Mouse (Mus musculus) forebrain, embryonic 15.5 days (tissue): Measurements from ENCODE around the gene Ppp4r2. TPM values are rescaled to one million over a fixed set of nuclear protein-coding genes. Genes with fewer than 3 reads are reported as not detected.

Experiments
- ATAC-seq: fragments of 200-750 bp; cut with Nextera tagmentation; replicated peaks from 2 replicates; pipeline ENCODE4 v1.8.0; 2017; ENCODE audit warnings: mild to moderate bottlenecking, moderate TSS enrichment, moderate library complexity
- H3K27ac ChIP-seq: fragments of 300-500 bp; sonication (generic); replicated peaks from 2 replicates; pipeline ENCODE4 v1.5.1; 2015; ENCODE audit warnings: mild to moderate bottlenecking, inconsistent platforms
- H3K27me3 ChIP-seq: fragments of 300-500 bp; sonication (generic); 2 replicates; pipeline ENCODE4 v1.6.1; 2015; ENCODE audit warnings: inconsistent platforms
- H3K36me3 ChIP-seq: fragments of 300-500 bp; sonication (generic); 2 replicates; pipeline ENCODE4 v1.6.1; 2015; ENCODE audit warnings: mild to moderate bottlenecking, inconsistent platforms
- H3K4me1 ChIP-seq: fragments of 300-500 bp; sonication (generic); 2 replicates; pipeline ENCODE4 v1.6.1; 2015; ENCODE audit warnings: inconsistent platforms
- H3K4me2 ChIP-seq: fragments of 300-500 bp; sonication (generic); replicated peaks from 2 replicates; pipeline ENCODE4 v1.6.1; 2015; ENCODE audit warnings: mild to moderate bottlenecking, inconsistent platforms
- H3K4me3 ChIP-seq: fragments of 300-500 bp; sonication (generic); 2 replicates; pipeline ENCODE4 v1.5.1; 2015; ENCODE audit warnings: mild to moderate bottlenecking, inconsistent platforms
- H3K9ac ChIP-seq: fragments of 300-500 bp; sonication (generic); replicated peaks from 2 replicates; pipeline ENCODE4 v1.6.1; 2015; ENCODE audit warnings: mild to moderate bottlenecking, inconsistent platforms
- H3K9me3 ChIP-seq: fragments of 300-500 bp; sonication (generic); 2 replicates; pipeline ENCODE4 v1.6.1; 2016; ENCODE audit warnings: inconsistent platforms
- WGBS: fragments of 180-500 bp; shearing (Covaris S2); methylation state at CpG from one replicate; pipeline ENCODE4 v1.1.7; 2015; ENCODE audit warnings: mixed read lengths; 5-methylcytosine and 5-hydroxymethylcytosine counted together
- polyA plus RNA-seq: library from polyadenylated mRNA; unstranded; fragments of >200 nt; fragmentation: Nextera tagmentation; extraction: Ambion mirVana; gene quantifications from 2 replicates; pipeline ENCODE4 v1.2.1, GENCODE M21; 2015

Ppp4r2 gene
- polyA plus RNA-seq, 1 experiment from 2014 or later = 24.1 TPM

DNA sequence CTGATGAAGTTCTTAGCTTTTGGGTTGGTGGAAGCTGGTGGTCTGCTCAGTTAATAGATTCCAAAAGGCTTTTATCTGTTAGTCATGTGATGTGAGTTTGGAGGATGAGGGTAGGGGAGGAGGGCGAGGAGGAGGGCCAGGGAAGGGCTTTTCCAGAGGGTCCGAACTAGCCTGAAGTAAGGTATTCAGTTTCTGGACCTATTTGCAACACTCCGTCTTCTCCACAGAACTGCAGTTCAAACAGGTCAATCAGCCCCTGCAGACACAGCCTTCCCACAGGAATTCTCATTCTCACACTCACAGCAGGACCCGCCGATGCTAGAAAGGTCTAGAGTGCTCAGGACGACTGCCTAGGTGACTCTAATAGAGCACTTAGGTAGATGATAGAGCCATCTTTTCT, 39.8 kb downstream of the Ppp4r2 start:
- Histone ChIP-seq H3K27ac (no peak overlapping the region), H3K9ac (no peak overlapping the region), H3K27me3 (no peaks in the 10 kb centered on the region), H3K9me3 (no peaks in the 10 kb centered on the region), H3K4me3 (no peak overlapping the region), H3K36me3 (no peaks in the 10 kb centered on the region), H3K4me1 (no peaks in the 10 kb centered on the region), H3K4me2 (no peak overlapping the region)
- ATAC-seq = no peak
- 70% methylated on average over 6 of the region's 6 CpGs for WGBS

DNA sequence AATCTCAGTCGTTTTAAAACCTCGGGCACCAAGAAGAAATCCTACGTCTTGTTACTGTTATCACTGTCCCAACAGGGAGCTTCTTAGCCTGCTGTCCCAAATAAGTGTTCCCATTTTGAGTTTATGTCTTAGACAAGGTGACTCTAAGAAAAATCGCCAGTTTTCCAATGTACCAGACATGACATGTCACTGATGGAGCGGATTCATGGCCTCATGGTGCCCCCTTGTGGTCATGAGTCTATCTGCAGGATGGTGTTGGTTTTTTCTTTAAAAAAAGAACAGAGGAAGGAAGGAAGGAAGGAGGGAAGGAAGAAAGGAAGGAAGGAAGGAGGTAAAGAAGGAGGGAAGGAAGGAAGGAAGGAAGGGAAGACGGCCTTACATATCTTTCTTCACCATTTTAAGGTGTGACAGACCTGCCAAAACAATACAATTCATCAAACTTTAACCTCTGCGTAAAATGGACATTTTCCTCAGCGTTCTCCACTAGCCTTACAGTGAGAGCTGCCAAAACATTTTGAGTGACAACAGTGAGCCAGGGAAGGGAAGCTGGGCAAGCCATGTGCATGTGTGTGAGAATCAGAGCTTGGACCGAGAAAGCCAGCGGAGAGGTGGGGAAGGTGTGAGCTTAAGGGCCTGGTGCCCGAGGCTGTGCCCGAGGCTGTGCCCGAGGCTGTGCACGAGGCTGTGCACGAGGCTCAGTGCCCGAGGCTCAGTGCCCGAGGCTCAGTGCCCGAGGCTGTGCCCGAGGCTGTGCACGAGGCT, 42.6 kb downstream of the Ppp4r2 start:
- Histone ChIP-seq H3K9ac (no peak overlapping the region), H3K4me2 (no peak overlapping the region), H3K27ac (no peak overlapping the region), H3K27me3 (no peaks in the 10 kb centered on the region), H3K9me3 (no peaks in the 10 kb centered on the region), H3K36me3 (no peaks in the 10 kb centered on the region), H3K4me1 (no peaks in the 10 kb centered on the region), H3K4me3 (no peak overlapping the region)
- ATAC-seq = no peak
- WGBS = 67% methylated on average over 20 of the region's 20 CpGs

GRCm38 (mm10) chr6:100876624-100877017, 43.2 kb downstream of the Ppp4r2 start:
- ATAC-seq = no peak
- Histone ChIP-seq H3K9ac (no peak overlapping the region), H3K27ac (no peak overlapping the region), H3K9me3 (no peaks in the 10 kb centered on the region), H3K4me2 (no peak overlapping the region), H3K27me3 (no peaks in the 10 kb centered on the region), H3K4me3 (no peak overlapping the region), H3K36me3 (no peaks in the 10 kb centered on the region), H3K4me1 (no peaks in the 10 kb centered on the region)
- 88% methylated on average over 12 of the region's 12 CpGs for WGBS

GRCm38 (mm10) chr6:100878546-100878945, 45.1 kb downstream of the Ppp4r2 start:
- no peak overlapping the region for H3K27ac ChIP-seq
- H3K4me2 ChIP-seq = no peak overlapping the region
- no peak overlapping the region for H3K9ac ChIP-seq
- no peaks in the 10 kb centered on the region for H3K36me3 ChIP-seq
- ATAC-seq = no peak
- WGBS = 82% methylated on average over 13 of the region's 13 CpGs
- no peak overlapping the region for H3K4me3 ChIP-seq
- no peaks in the 10 kb centered on the region for H3K9me3 ChIP-seq
- H3K4me1 ChIP-seq = peaks cover 4% of the 10 kb centered on the region; the same call in 1 of the 2 replicates
- H3K27me3 ChIP-seq = no peaks in the 10 kb centered on the region

DNA sequence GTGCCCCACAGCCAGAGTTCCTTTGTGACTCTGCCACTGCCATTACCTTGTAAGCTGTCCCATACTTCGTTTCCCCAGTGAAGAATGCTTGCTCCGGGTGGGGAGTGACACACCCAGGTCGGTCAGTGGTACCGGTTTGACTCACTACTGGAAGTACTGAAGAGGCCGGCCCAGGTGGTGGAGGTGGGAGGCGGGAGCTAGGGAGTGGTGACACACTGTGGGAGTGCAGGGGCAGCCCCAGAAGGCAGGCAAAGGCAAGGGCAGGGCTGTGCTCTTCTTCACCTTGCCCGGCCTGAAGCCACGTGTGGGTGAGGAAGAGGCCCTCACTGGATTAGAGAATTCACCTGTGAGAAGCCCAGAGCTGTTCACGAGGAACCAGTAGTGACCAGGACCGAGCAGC, 46.2 kb downstream of the Ppp4r2 start:
- H3K9ac ChIP-seq = no peak overlapping the region
- ATAC-seq = no peak
- H3K4me2 ChIP-seq = no peak overlapping the region
- no peaks in the 10 kb centered on the region for H3K9me3 ChIP-seq
- WGBS = 61% methylated on average over 10 of the region's 10 CpGs
- no peaks in the 10 kb centered on the region for H3K36me3 ChIP-seq
- no peaks in the 10 kb centered on the region for H3K27me3 ChIP-seq
- H3K27ac ChIP-seq = no peak overlapping the region
- no peak overlapping the region for H3K4me3 ChIP-seq
- H3K4me1 ChIP-seq = peaks cover 4% of the 10 kb centered on the region; the same call in 1 of the 2 replicates

- Histone ChIP-seq H3K9ac (no peak overlapping the region), H3K36me3 (no peaks in the 10 kb centered on the region), H3K27me3 (no peaks in the 10 kb centered on the region), H3K4me3 (no peak overlapping the region), H3K4me1 (peaks cover 7% of the 10 kb centered on the region; the same call in 1 of the 2 replicates), H3K4me2 (no peak overlapping the region), H3K27ac (no peak overlapping the region), H3K9me3 (no peaks in the 10 kb centered on the region)
- ATAC-seq = no peak
- 84% methylated on average over 9 of the region's 9 CpGs for WGBS
Observed at GRCm38 (mm10) chr6:100881657-100882056, 48.2 kb downstream of the Ppp4r2 start.

DNA sequence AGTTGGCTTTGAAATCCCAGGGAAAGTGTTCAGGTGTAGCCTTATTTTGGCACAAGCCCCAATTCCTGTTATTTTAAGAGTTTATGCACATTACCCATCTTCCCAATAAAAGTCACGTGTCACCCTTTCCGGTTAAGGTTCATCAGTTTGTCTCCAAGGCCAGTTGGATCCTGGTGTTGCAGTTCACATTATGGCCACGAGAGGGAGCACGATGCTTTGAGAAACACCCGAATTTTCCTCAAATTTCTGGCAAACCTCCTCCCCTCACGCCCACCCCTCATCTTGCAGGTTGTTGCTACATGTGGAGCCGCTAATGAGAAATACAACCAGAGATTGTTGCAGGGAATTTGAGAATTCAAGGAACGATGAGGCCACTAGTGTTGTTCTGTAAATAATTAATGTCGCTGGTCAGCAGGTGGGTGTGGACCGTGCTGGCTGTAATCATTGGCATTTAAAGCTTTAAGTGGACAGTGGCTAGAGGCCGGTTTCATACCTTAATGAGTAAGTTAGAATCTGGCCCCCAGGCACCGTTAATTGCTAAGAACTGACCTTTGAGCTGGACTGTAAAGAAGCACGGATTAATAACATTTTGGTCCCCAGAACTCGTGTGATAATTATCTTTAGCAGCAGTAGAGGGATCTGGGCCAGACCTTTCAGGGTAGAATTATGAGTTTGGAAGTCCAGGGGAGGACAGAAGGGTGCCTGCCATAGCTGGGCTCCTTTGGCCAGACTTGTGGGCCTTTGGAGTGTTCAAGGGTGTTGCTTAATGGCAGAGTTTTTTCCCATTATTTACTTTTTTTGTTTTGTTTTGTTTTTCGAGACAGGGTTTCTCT, 49.2 kb downstream of the Ppp4r2 start:
- Histone ChIP-seq H3K4me1 (peaks cover 7% of the 10 kb centered on the region; the same call in 1 of the 2 replicates), H3K9me3 (no peaks in the 10 kb centered on the region), H3K27me3 (no peaks in the 10 kb centered on the region), H3K27ac (no peak overlapping the region), H3K4me3 (no peak overlapping the region), H3K9ac (no peak overlapping the region), H3K4me2 (peak overlapping the region; percentile 36), H3K36me3 (no peaks in the 10 kb centered on the region)
- WGBS = 17% methylated on average over 15 of the region's 15 CpGs
- peak; percentile 34; the same call in 1 of the 2 replicates for ATAC-seq

DNA sequence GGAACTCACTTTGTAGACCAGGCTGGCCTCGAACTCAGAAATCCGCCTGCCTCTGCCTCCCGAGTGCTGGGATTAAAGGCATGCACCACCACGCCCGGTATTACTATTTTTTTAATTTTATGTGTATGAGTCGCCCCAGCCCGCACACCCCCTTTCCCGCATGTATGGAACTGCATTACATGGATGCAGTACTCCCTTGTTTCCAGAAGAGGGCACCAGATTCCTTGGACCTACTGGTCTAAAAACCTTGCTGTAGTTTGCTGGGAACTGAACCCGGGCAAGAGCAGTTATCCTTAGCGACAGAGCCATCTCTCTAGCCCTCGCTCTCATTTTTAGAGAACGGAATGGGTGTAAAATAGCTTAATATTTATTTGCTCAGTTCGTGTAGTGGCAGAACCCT, 49.8 kb downstream of the Ppp4r2 start:
- no peak overlapping the region for H3K4me2 ChIP-seq
- no peaks in the 10 kb centered on the region for H3K9me3 ChIP-seq
- H3K27me3 ChIP-seq = no peaks in the 10 kb centered on the region
- H3K27ac ChIP-seq = no peak overlapping the region
- no peak overlapping the region for H3K4me3 ChIP-seq
- H3K9ac ChIP-seq = no peak overlapping the region
- 53% methylated on average over 13 of the region's 13 CpGs for WGBS
- ATAC-seq = no peak
- H3K4me1 ChIP-seq = peaks cover 7% of the 10 kb centered on the region; the same call in 1 of the 2 replicates
- no peaks in the 10 kb centered on the region for H3K36me3 ChIP-seq

DNA sequence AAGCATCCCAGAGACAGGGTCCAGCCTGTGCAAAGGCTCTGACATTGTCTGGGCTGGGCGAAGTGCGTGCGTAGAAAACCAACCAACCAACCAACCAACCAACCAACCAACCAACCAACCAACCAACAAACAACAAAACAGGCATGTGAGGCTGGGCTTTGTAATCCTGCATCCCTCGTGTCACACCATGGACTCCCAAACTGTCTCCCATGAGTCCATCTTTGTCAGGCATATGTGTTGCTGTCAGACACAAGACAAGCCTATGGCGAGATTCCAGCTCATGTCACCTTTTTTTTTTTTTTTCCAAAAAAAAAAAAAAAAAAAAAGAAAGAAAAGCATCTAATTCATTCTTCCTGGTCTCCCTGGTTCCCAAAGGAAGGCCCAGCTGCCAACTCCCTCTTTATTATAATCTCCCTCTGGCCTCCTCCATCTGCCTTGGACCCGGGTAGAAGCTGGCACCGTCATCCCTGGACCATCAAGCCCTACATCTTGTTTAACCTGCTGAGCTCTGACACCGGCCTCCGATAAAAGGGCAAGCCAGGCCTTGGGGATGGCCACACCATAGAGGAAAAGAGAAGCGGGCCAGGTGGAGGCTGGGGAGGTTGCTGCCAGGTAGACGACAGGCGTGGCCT, 51.3 kb downstream of the Ppp4r2 start:
- no peaks in the 10 kb centered on the region for H3K9me3 ChIP-seq
- peak; percentile 67 for ATAC-seq

DNA sequence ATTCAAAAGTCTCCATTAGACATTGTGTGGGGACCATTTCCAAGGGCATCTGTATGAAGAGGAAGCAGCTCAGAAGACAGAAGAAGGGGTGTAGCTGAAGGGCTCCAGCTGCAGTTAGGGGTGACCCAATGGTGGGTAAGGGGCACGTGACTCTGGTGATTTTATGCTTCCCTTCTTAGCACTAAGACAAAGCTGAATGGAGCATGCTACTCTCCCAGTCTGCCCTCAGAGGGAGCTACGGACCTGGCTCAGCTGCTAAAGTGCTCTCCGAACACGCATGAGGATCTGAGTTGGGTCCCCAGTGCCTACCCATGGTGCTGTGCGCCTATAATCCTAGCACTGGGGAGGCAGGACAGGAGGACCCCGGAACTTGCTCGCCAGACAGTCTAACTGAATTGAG, 52.0 kb downstream of the Ppp4r2 start:
- Histone ChIP-seq H3K4me3 (no peak overlapping the region), H3K36me3 (no peaks in the 10 kb centered on the region), H3K9me3 (no peaks in the 10 kb centered on the region), H3K27me3 (no peaks in the 10 kb centered on the region), H3K4me1 (peaks cover 7% of the 10 kb centered on the region; the same call in 1 of the 2 replicates), H3K27ac (peak overlapping the region; percentile 70), H3K9ac (no peak overlapping the region), H3K4me2 (no peak overlapping the region)
- 61% methylated on average over 7 of the region's 7 CpGs for WGBS
- no peak; the same call in 1 of the 2 replicates for ATAC-seq

More for the DNA sequence above, 51.3 kb downstream of the Ppp4r2 start:
- Histone ChIP-seq H3K27me3 (no peaks in the 10 kb centered on the region), H3K4me2 (no peak overlapping the region), H3K9ac (no peak overlapping the region), H3K36me3 (no peaks in the 10 kb centered on the region), H3K27ac (peak overlapping the region; percentile 70), H3K4me1 (peaks cover 7% of the 10 kb centered on the region; the same call in 1 of the 2 replicates), H3K4me3 (no peak overlapping the region)
- 76% methylated on average over 12 of the region's 12 CpGs for WGBS

DNA sequence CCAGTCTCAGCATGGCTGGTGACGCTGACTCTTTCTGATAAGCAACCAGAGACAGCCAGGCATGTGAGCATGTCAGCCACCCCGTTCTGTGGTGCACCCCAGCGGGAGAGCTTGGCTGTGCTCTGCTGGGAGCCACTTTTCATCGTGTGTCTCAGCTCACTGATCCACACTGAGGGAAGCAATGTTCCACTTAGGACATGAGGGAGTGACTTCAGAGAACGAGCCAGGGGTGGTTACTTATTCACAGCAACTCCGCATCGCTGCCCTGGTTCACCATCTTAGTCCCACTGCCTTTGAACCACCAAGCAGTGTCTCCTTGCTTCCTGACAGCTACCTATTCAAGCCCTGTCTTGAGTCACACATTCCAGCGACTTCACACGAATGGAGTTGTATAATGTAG, 53.6 kb downstream of the Ppp4r2 start:
- H3K9me3 ChIP-seq = no peaks in the 10 kb centered on the region
- no peaks in the 10 kb centered on the region for H3K27me3 ChIP-seq
- no peaks in the 10 kb centered on the region for H3K36me3 ChIP-seq
- H3K4me1 ChIP-seq = peaks cover 7% of the 10 kb centered on the region; the same call in 1 of the 2 replicates
- no peak overlapping the region for H3K27ac ChIP-seq
- no peak overlapping the region for H3K9ac ChIP-seq
- ATAC-seq = no peak
- no peak overlapping the region for H3K4me3 ChIP-seq
- no peak overlapping the region for H3K4me2 ChIP-seq
- 87% methylated on average over 9 of the region's 9 CpGs for WGBS

GRCm38 (mm10) chr6:100889340-100889739, 55.9 kb downstream of the Ppp4r2 start:
- Histone ChIP-seq H3K9me3 (no peaks in the 10 kb centered on the region), H3K4me1 (peaks cover 10% of the 10 kb centered on the region; the same call in 1 of the 2 replicates), H3K27ac (no peak overlapping the region), H3K36me3 (no peaks in the 10 kb centered on the region), H3K27me3 (no peaks in the 10 kb centered on the region), H3K4me3 (no peak overlapping the region), H3K9ac (no peak overlapping the region), H3K4me2 (no peak overlapping the region)
- WGBS = 81% methylated on average over 6 of the region's 6 CpGs
- no peak for ATAC-seq
